Mouse (Mus musculus): ENCODE results near the gene Yipf2. TPM values are rescaled to one million over a fixed set of nuclear protein-coding genes. Genes with fewer than 3 reads are reported as not detected.
A peak's percentile ranks its signal among the peaks of the same experiment; 100 is the strongest.

The Yipf2 gene
- 31.3 and 33.8 TPM in 2 replicates for polyA plus RNA-seq (2015; fragmentation: Nextera tagmentation; extraction: Ambion mirVana)

DNA sequence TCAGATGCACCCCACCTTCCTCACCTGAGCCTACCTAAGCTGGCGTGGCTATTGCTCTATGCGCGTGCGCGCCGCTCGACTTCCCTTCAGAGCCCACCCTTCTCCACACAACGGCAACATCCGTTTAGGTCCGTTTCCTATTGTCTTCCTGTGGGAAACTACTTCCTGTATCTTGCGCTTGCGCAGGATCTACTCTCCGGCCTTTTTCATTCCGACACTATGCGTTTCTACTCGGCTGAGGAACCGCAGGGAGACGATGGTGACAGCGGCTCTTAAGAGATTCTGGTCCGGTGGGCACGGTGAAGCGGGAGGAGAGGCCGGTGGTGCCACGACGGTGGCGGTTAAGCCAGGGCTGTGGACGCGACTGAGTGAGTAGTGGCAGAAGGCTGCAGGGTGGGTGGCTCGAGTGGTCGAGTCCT, at the start of gene Yipf2, which contains the start of gene Timm29:
Yipf2 (minus strand) TSS at position 126 of the 419 bp plus-strand sequence.
Timm29 (plus strand) TSS at position 20 of the 419 bp plus-strand sequence.
- H3K36me3 ChIP-seq: peaks cover 28% of the 10 kb centered on the region
- H3K4me2 ChIP-seq: peak within 1 kb of the TSS; percentile 92
- H3K27me3 ChIP-seq (replicated peaks): no peaks in the 10 kb centered on the region
- no peaks in the 10 kb centered on the region for H3K9me3 ChIP-seq
- H3K4me3 ChIP-seq (replicated peaks): peak within 1 kb of the TSS; percentile 82
- WGBS: 0% methylated on average over 30 of the region's 30 CpGs
- ATAC-seq (ENCODE audit: insufficient read depth, low FRiP score, low read depth): peak; percentile 90
- peak within 1 kb of the TSS; percentile 86 for H3K9ac ChIP-seq
- peaks cover 14% of the 10 kb centered on the region for H3K4me1 ChIP-seq
- peak within 1 kb of the TSS; percentile 87 for H3K27ac ChIP-seq

DNA sequence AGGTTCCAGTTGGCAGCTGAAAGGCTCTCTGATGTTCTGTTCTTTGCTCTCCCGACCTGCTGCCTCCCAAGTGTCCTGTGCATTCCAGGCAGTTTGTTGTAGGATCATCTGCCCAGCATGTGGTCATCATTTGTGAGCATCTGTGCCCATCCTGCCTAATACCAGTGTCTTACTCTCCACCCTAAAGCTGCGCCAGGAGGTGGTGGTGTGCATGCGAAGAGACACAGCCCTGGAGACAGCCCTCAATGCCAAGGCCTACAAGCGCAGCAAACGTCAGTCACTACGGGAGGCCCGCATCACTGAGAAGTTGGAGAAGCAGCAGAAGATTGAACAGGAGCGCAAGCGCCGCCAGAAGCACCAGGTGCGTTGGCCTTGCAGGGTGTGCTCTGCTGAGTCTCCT, 46.4 kb upstream of the Yipf2 start:
- H3K4me1 ChIP-seq: no peaks in the 10 kb centered on the region
- WGBS: 96% methylated on average over 11 of the region's 11 CpGs
- no peak overlapping the region for H3K27ac ChIP-seq
- no peak overlapping the region for H3K9ac ChIP-seq
- H3K4me2 ChIP-seq: no peak overlapping the region
- H3K36me3 ChIP-seq: peaks cover 89% of the 10 kb centered on the region
- H3K9me3 ChIP-seq: no peaks in the 10 kb centered on the region
- ATAC-seq (ENCODE audit: insufficient read depth, low FRiP score, low read depth): no peak
- no peaks in the 10 kb centered on the region for H3K27me3 ChIP-seq (replicated peaks)
- no peak overlapping the region for H3K4me3 ChIP-seq (replicated peaks)

DNA sequence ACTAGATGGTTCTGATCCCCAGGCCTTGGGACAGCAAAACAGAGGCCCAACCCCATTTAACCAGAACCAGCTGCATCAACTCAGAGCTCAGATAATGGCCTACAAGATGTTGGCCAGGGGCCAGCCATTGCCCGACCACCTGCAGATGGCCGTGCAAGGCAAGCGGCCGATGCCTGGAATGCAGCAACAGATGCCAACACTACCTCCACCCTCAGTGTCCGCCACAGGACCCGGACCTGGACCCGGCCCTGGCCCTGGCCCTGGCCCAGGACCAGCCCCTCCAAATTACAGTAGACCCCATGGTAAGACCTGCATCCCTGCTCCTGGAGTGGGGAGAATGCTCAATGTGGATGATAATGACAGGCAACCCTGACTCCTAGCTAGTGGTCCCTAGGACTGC, 43.0 kb upstream of the Yipf2 start:
- H3K27me3 ChIP-seq (replicated peaks): no peaks in the 10 kb centered on the region
- no peak overlapping the region for H3K4me2 ChIP-seq
- H3K27ac ChIP-seq: no peak overlapping the region
- H3K4me1 ChIP-seq: no peaks in the 10 kb centered on the region
- peaks cover 70% of the 10 kb centered on the region for H3K36me3 ChIP-seq
- H3K9me3 ChIP-seq: no peaks in the 10 kb centered on the region
- ATAC-seq (ENCODE audit: insufficient read depth, low FRiP score, low read depth): no peak; the same call in 1 of the 2 replicates
- no peak overlapping the region for H3K9ac ChIP-seq
- H3K4me3 ChIP-seq (replicated peaks): no peak overlapping the region
- 51% methylated on average over 7 of the region's 7 CpGs for WGBS

DNA sequence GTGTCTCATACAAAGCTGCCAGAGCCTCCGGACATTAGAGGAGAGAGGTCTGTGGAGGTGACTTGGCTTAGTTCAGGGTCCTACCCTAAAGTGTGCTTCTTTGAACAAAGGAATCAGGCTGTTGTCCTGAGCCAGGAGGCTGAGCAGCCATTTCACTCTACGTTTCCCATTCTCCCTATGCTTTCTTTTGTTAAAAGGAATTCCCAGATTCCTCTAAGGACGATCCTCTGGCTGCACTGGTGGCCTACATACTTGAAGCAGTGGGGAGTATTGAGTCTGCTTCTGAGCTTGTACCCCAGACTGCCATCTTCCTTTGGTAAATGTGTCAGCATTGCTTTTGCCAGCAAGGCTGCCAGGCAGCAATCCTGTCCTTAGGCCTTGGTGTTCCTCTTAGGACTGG, 40.5 kb upstream of the Yipf2 start:
- H3K36me3 ChIP-seq: peaks cover 52% of the 10 kb centered on the region
- 85% methylated on average over 3 of the region's 3 CpGs for WGBS

DNA sequence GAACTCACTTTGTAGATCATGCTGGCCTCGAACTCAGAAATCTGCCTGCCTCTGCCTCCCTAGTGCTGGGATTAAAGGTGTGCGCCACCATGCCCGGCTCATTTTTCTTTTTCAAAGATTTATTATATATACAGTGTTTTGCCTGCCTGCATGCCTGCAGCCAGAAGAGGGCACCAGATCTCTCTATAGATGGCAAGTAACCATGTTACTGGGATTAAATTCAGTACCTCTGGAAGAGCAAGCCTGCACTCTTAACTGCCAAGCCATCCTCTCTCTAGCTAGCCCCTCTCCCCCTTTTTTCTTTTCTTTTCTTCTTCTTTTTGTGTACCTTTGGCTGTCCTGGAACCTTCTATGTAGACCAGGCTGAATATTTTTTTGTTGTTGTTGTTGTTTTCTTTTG, 38.0 kb upstream of the Yipf2 start:
- H3K9ac ChIP-seq: no peak overlapping the region
- H3K27ac ChIP-seq: no peak overlapping the region
- H3K36me3 ChIP-seq: peaks cover 28% of the 10 kb centered on the region
- H3K9me3 ChIP-seq: no peaks in the 10 kb centered on the region
- no peaks in the 10 kb centered on the region for H3K4me1 ChIP-seq
- H3K4me3 ChIP-seq (replicated peaks): no peak overlapping the region
- 0 out of 2 replicates have a peak, but pooled peaks have one; percentile 43 for ATAC-seq (ENCODE audit: insufficient read depth, low FRiP score, low read depth)
- 68% methylated on average over 3 of the region's 3 CpGs for WGBS
- no peak overlapping the region for H3K4me2 ChIP-seq
- H3K27me3 ChIP-seq (replicated peaks): no peaks in the 10 kb centered on the region

More for the DNA sequence above, 40.5 kb upstream of the Yipf2 start:
- no peak overlapping the region for H3K4me3 ChIP-seq (replicated peaks)
- ATAC-seq (ENCODE audit: insufficient read depth, low FRiP score, low read depth): no peak
- H3K9me3 ChIP-seq: no peaks in the 10 kb centered on the region
- no peak overlapping the region for H3K9ac ChIP-seq
- no peaks in the 10 kb centered on the region for H3K27me3 ChIP-seq (replicated peaks)
- H3K27ac ChIP-seq: no peak overlapping the region
- no peaks in the 10 kb centered on the region for H3K4me1 ChIP-seq
- H3K4me2 ChIP-seq: no peak overlapping the region

DNA sequence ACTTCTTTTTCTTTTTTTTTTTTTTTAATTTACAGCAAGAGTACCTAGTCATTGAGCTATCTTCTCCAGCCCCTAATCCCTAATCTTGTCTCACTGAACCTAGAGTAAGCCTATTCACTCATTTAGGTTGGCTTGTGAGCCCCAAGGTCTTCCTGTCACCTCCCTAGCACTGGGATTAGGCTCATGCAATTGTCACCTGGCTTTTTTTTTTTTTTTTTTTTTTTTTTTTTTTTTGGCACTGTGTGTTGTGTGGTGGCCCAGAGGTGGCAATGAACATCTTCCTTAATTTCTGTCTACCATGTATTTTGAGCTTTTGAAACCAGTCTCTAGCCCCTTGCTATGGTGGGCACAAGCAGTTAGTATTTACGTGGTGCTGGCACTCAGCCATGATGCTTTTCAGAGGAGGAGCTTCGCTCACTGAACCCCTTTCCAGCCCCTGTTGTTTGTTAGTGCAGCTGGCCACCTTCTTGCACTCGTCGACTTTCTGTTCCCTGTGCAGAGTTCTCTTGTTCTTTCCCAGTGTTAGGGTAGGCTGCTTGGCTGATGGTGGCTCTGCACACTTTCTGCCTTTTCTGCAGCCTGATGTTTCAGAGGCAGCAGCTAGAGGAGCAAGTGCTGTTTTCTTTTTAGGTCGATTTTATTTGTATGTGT, 34.6 kb upstream of the Yipf2 start:
- ATAC-seq (ENCODE audit: insufficient read depth, low FRiP score, low read depth): no peak
- Histone ChIP-seq H3K9ac (no peak overlapping the region), H3K9me3 (no peaks in the 10 kb centered on the region)

DNA sequence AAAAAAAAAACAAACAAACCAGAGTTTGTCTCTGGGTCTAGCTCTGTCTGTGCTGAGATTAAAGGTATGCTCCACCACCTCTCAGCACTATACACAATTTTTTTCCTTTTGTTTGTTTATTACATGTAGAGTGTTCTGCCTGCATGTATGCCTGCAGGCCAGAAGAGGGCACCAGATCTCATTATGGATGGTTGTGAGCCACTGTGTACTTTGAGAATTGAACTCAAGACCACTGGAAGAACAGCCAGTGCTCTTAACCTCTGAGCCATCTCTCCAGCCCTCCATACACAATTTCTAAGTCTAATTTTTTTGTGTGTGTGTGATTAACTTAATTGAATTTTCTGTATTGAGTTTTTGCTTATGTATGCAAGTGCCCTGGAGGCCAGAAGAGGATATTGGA, 33.9 kb upstream of the Yipf2 start:
- no peak overlapping the region for H3K27ac ChIP-seq
- H3K4me2 ChIP-seq: no peak overlapping the region
- no peak overlapping the region for H3K9ac ChIP-seq
- no peaks in the 10 kb centered on the region for H3K4me1 ChIP-seq
- no peaks in the 10 kb centered on the region for H3K27me3 ChIP-seq (replicated peaks)
- no peak overlapping the region for H3K4me3 ChIP-seq (replicated peaks)
- ATAC-seq (ENCODE audit: insufficient read depth, low FRiP score, low read depth): no peak
- no peaks in the 10 kb centered on the region for H3K9me3 ChIP-seq
- H3K36me3 ChIP-seq: no peaks in the 10 kb centered on the region

More for the DNA sequence above, 34.6 kb upstream of the Yipf2 start:
- WGBS: 69% methylated on average over 5 of the region's 5 CpGs
- Histone ChIP-seq H3K36me3 (no peaks in the 10 kb centered on the region), H3K27me3 (replicated peaks) (no peaks in the 10 kb centered on the region), H3K4me3 (replicated peaks) (no peak overlapping the region), H3K27ac (no peak overlapping the region), H3K4me2 (no peak overlapping the region), H3K4me1 (no peaks in the 10 kb centered on the region)

DNA sequence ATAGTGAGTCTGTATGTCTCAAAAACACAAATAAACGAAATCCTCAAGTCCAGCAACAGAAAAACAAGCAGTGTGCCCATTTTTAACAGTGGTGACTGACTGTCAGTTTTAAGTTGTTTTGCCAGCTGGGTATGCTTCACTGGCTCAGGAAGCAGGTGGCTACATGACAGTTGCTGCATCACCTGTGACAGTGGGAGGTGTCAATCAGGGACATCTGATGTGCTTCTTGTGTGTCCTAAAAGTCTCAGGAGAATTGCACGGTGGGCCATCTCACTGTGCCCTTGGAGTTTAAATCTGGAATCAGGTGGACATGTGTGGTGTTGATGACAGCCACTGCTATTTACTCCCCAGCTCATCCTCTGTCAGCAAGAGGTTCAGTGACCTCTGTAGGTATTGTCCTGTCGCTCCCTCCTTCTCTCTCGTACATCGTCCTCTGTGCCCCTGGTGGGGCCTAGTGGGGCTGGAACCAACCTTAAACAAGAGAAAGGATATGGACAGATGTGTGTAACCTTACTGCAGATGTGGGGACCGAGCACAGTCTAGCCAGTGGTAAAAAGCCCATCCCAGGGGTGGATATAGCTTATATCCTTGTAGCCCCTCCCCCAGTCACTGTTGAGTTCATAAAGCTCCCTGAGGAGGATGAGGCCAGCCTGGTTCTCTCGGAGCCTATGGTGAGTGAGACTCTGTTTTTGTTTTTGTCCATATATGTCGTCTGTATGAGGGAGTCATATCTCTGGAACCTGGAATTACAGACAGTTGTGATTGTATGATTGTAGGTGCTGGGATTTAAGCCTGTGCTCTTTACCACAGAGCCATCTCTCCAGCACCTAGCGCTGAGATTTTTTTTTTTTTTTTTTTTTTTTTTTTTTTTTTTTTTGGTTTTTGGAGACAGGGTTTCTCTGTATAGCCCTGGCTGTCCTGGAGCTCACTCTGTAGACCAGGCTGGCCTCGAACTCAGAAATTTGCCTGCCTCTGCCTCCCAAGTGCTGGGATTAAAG, 33.0 kb upstream of the Yipf2 start:
- Histone ChIP-seq H3K36me3 (no peaks in the 10 kb centered on the region), H3K4me3 (replicated peaks) (no peak overlapping the region), H3K9me3 (no peaks in the 10 kb centered on the region), H3K4me2 (no peak overlapping the region), H3K9ac (no peak overlapping the region), H3K27ac (no peak overlapping the region), H3K4me1 (0 out of 2 replicates have a peak, but pooled peaks cover 4% of the 10 kb centered on the region), H3K27me3 (replicated peaks) (no peaks in the 10 kb centered on the region)
- 83% methylated on average over 10 of the region's 10 CpGs for WGBS
- no peak for ATAC-seq (ENCODE audit: insufficient read depth, low FRiP score, low read depth)

DNA sequence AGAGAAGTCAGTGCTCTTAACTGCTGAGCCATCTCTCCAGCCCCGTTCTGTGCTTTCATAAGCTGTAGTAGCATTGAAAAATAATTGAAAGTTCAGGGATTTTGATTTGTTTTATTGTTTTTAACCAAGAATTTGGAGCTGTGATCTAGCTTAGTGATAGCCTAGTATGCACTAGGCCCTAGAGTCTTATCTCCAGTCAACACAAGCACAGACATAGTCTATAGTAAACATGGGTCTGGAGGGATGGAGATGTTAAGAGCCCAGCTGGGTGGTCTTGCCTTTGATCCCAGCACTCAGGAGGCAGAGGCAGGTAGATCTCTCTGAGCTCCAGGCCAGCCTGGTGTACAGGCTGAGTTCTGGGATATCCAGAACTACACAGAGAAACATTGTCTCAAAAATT, 30.0 kb upstream of the Yipf2 start:
- Histone ChIP-seq H3K27ac (no peak overlapping the region), H3K27me3 (replicated peaks) (no peaks in the 10 kb centered on the region), H3K9ac (no peak overlapping the region), H3K4me3 (replicated peaks) (no peak overlapping the region), H3K9me3 (no peaks in the 10 kb centered on the region), H3K4me2 (no peak overlapping the region), H3K4me1 (peaks cover 9% of the 10 kb centered on the region; the same call in 1 of the 2 replicates), H3K36me3 (no peaks in the 10 kb centered on the region)
- ATAC-seq (ENCODE audit: insufficient read depth, low FRiP score, low read depth): no peak
- WGBS: 98% methylated on average over 1 of the region's 1 CpGs

DNA sequence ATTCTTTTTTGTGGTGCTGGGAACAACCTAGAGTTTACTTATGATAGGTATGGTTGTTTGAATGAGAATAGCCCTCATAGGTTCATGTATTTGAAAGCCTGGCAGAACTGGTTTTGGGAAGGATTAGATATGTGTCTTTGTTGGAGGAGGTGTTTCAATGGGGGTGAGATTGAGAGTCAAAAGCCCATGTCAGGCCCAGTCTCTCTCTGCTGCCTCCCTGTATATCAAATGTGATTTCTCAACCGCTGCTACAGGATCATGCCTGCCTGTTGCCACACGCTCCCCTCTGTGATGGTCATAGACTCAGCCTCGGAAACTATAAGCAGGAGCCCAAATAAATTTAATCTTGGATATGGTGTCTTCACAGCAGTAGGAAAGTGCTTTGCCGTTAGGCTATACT, 27.6 kb upstream of the Yipf2 start:
- no peak for ATAC-seq (ENCODE audit: insufficient read depth, low FRiP score, low read depth)
- Histone ChIP-seq H3K9ac (no peak overlapping the region), H3K4me2 (no peak overlapping the region), H3K4me1 (peaks cover 9% of the 10 kb centered on the region; the same call in 1 of the 2 replicates), H3K27me3 (replicated peaks) (no peaks in the 10 kb centered on the region), H3K36me3 (no peaks in the 10 kb centered on the region), H3K27ac (peak overlapping the region; percentile 28; the same call in 1 of the 2 replicates), H3K4me3 (replicated peaks) (no peak overlapping the region), H3K9me3 (no peaks in the 10 kb centered on the region)
- 75% methylated on average over 4 of the region's 4 CpGs for WGBS

DNA sequence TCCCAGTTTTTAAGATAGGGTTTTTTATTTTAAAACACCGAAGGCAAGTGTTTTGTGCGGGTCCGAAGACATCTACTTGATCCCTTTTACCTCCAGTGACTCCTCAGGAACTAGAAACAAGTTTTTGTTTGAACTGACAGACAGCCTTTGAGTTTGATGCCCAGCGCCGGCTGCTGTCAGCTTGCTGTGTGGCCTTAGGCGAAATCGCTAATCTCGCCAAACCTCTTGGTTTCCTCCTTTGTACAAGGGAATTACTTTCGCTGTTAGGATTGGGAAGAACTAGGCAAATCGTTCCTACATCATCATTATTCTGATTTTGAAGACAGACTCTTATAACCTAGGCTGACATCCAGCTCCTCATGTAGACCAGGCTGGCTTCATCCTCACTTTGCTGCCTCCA, 24.4 kb upstream of the Yipf2 start:
- WGBS: 4% methylated on average over 10 of the region's 10 CpGs

More for the DNA sequence above, 24.4 kb upstream of the Yipf2 start:
- H3K4me1 ChIP-seq: peaks cover 9% of the 10 kb centered on the region; the same call in 1 of the 2 replicates
- peak overlapping the region; percentile 56 for H3K4me2 ChIP-seq
- H3K4me3 ChIP-seq (replicated peaks): peak overlapping the region; percentile 74
- no peak for ATAC-seq (ENCODE audit: insufficient read depth, low FRiP score, low read depth)
- H3K9ac ChIP-seq: peak overlapping the region; percentile 72; the same call in 1 of the 2 replicates
- no peaks in the 10 kb centered on the region for H3K9me3 ChIP-seq
- H3K27ac ChIP-seq: peak overlapping the region; percentile 97
- no peaks in the 10 kb centered on the region for H3K36me3 ChIP-seq
- H3K27me3 ChIP-seq (replicated peaks): no peaks in the 10 kb centered on the region

All from stomach, embryonic 15.5 days (tissue).